Comparison of ENCODE assay signal across 9 mouse cellular contexts in genomic region chr11:98767713-98768112, GRCm38 (mm10). TPM values are rescaled to one million over a fixed set of nuclear protein-coding genes. Genes with fewer than 3 reads are reported as not detected.
A peak's percentile ranks its signal among the peaks of the same experiment; 100 is the strongest.
DNase-seq lines count a peak whose midpoint lies in the region; ATAC-seq and TF ChIP-seq lines count a peak whose summit lies in the region.
"Had no signal": no experiment of that assay in that cellular context is flagged by ENCODE, and none has a peak within 500 bp of the region (broad histone marks: within the 10 kb centered on the region; RNA-seq: fewer than 3 reads in every experiment).

No protein-coding gene starts in this region.

- peaks cover 46% of the 10 kb centered on the region for H3K36me3 ChIP-seq in E14TG2a.4 (ENCODE audit: insufficient read depth, low read length)
- peaks cover 63% of the 10 kb centered on the region for H3K36me3 ChIP-seq in heart, embryonic 13.5 days
- peaks cover 43% of the 10 kb centered on the region for H3K36me3 ChIP-seq in liver, embryonic 13.5 days

- WGBS in heart, embryonic 13.5 days: 30% methylated on average over 4 of the region's 4 CpGs
- WGBS in liver, embryonic 13.5 days (ENCODE audit: insufficient replicate concordance): 9% methylated on average over 4 of the region's 4 CpGs

- peak overlapping the region; percentile 71 for H3K4me2 ChIP-seq in heart, embryonic 13.5 days
- H3K4me2 ChIP-seq in liver, embryonic 13.5 days: peak overlapping the region; percentile 88

- peaks cover 88% of the 10 kb centered on the region for H3K4me1 ChIP-seq in E14TG2a.4 (replicated peaks; ENCODE audit: low read depth, low read length)
- H3K4me1 ChIP-seq in heart, embryonic 13.5 days: peaks cover 91% of the 10 kb centered on the region
- H3K4me1 ChIP-seq in liver, embryonic 13.5 days (replicated peaks): peaks cover 94% of the 10 kb centered on the region

- H3K27me3 ChIP-seq in E14TG2a.4 (ENCODE audit: insufficient read depth, low read length): peaks cover 12% of the 10 kb centered on the region
- no peaks in the 10 kb centered on the region for H3K27me3 ChIP-seq in heart, embryonic 13.5 days (replicated peaks)
- no peaks in the 10 kb centered on the region for H3K27me3 ChIP-seq in liver, embryonic 13.5 days

- DNase-seq in gastrocnemius, adult 2 months: peak; percentile 37
- DNase-seq in gastrocnemius, adult 18-20 months (ENCODE audit: low spot score): no peak
- DNase-seq in liver, embryonic 13.5 days: no peak
- DNase-seq in spleen, adult 18-20 months: no peak
- no peak for DNase-seq in adrenal gland, postnatal 36 days
- no peak for DNase-seq in gastrocnemius, postnatal 25 days
- DNase-seq: adrenal gland, postnatal 25 days had no signal

- peak overlapping the region; percentile 83 for H3K9ac ChIP-seq in heart, embryonic 13.5 days
- H3K9ac ChIP-seq in liver, embryonic 13.5 days: peak overlapping the region; percentile 79

- no peak for TF ChIP-seq CTCF in gastrocnemius, adult 2 months (IDR thresholded peaks at IDR 0.05)
- no peak for TF ChIP-seq CTCF in E14TG2a.4 (conservative IDR thresholded peaks at IDR 0.05; ENCODE audit: low read length)

- H3K9me3 ChIP-seq in E14TG2a.4 (ENCODE audit: low read length): no peaks in the 10 kb centered on the region
- no peaks in the 10 kb centered on the region for H3K9me3 ChIP-seq in heart, embryonic 13.5 days
- H3K9me3 ChIP-seq in liver, embryonic 13.5 days (replicated peaks): no peaks in the 10 kb centered on the region

- peak overlapping the region; percentile 87 for H3K4me3 ChIP-seq in gastrocnemius, adult 2 months
- peak overlapping the region; percentile 45 for H3K4me3 ChIP-seq in E14TG2a.4 (replicated peaks; ENCODE audit: low read length)
- peak overlapping the region; percentile 38 for H3K4me3 ChIP-seq in heart, embryonic 13.5 days
- H3K4me3 ChIP-seq in liver, embryonic 13.5 days (replicated peaks): peak overlapping the region; percentile 59

- intact Hi-C loops in gastrocnemius, adult 2 months (cut with DNase I): loop anchor here (2.0 kb wide), 1 partner anchor 19 kb away; no protein-coding TSS in a partner anchor

- peak overlapping the region; percentile 100 for H3K27ac ChIP-seq in gastrocnemius, adult 2 months
- H3K27ac ChIP-seq in heart, embryonic 13.5 days (replicated peaks): peak overlapping the region; percentile 95
- peak overlapping the region; percentile 95 for H3K27ac ChIP-seq in liver, embryonic 13.5 days

- no peak for ATAC-seq in heart, embryonic 13.5 days (ENCODE audit: extremely low read depth, insufficient number of reproducible peaks, low FRiP score, low TSS enrichment)
- no peak for ATAC-seq in liver, embryonic 13.5 days (ENCODE audit: low read depth)

RNA-seq across cellular contexts. Expression of gene Nr1d1, which starts 7.4 kb away (rescaled TPM):
- total RNA-seq in gastrocnemius, adult 2 months (2021): 100 to 1,000 TPM in 1 of 2 experiments, 10 to 100 TPM in 1; 56.3 to 152 TPM
- total RNA-seq in gastrocnemius, adult 18-20 months (2021): 100 to 1,000 TPM in 1 of 2 experiments, 10 to 100 TPM in 1; 74.0 to 126 TPM
- 5.9 and 6.4 TPM in 2 replicates for polyA plus RNA-seq in heart, embryonic 13.5 days (2015; fragmentation: Nextera tagmentation; extraction: Ambion mirVana)
- 0.59 and 1.0 TPM in 2 replicates for polyA plus RNA-seq in liver, embryonic 13.5 days (2015; fragmentation: Nextera tagmentation; extraction: Ambion mirVana)
- 100 to 1,000 TPM; 116 to 171 TPM for total RNA-seq in adrenal gland, postnatal 36 days (2021)
- 100 to 1,000 TPM in 1 of 2 experiments, 10 to 100 TPM in 1; 98.0 to 119 TPM for total RNA-seq in gastrocnemius, postnatal 25 days (2021)

RNA-seq across cellular contexts. Expression of gene Thra, which starts 27.3 kb away (rescaled TPM):
- total RNA-seq in gastrocnemius, adult 2 months (2021): 10 to 100 TPM; 78.8 to 96.8 TPM
- total RNA-seq in gastrocnemius, adult 18-20 months (2021): 10 to 100 TPM; 78.3 to 85.2 TPM
- 30.0 and 32.0 TPM in 2 replicates for polyA plus RNA-seq in heart, embryonic 13.5 days (2015; fragmentation: Nextera tagmentation; extraction: Ambion mirVana)
- polyA plus RNA-seq in liver, embryonic 13.5 days (2015; fragmentation: Nextera tagmentation; extraction: Ambion mirVana): 8.8 and 9.8 TPM in 2 replicates
- 10 to 100 TPM; 69.2 to 91.7 TPM for total RNA-seq in adrenal gland, postnatal 36 days (2021)
- 10 to 100 TPM; 75.4 to 89.1 TPM for total RNA-seq in gastrocnemius, postnatal 25 days (2021)

RNA-seq across cellular contexts. Expression of gene Msl1, which starts 27.6 kb away (rescaled TPM):
- 10 to 100 TPM; 51.8 to 69.4 TPM for total RNA-seq in gastrocnemius, adult 2 months (2021)
- 10 to 100 TPM; 50.5 to 56.4 TPM for total RNA-seq in gastrocnemius, adult 18-20 months (2021)
- polyA plus RNA-seq in heart, embryonic 13.5 days (2015; fragmentation: Nextera tagmentation; extraction: Ambion mirVana): 14.6 and 15.7 TPM in 2 replicates
- 6.8 and 6.9 TPM in 2 replicates for polyA plus RNA-seq in liver, embryonic 13.5 days (2015; fragmentation: Nextera tagmentation; extraction: Ambion mirVana)
- 100 to 1,000 TPM in 1 of 2 experiments, 10 to 100 TPM in 1; 94.2 to 106 TPM for total RNA-seq in adrenal gland, postnatal 36 days (2021)
- total RNA-seq in gastrocnemius, postnatal 25 days (2021): 10 to 100 TPM; 51.3 to 63.6 TPM

RNA-seq across cellular contexts. Expression of gene Casc3, which starts 37.0 kb away (rescaled TPM):
- total RNA-seq in gastrocnemius, adult 2 months (2021): 10 to 100 TPM; 17.4 to 21.9 TPM
- total RNA-seq in gastrocnemius, adult 18-20 months (2021): 10 to 100 TPM; 14.0 to 15.6 TPM
- polyA plus RNA-seq in heart, embryonic 13.5 days (2015; fragmentation: Nextera tagmentation; extraction: Ambion mirVana): 22.3 and 23.1 TPM in 2 replicates
- polyA plus RNA-seq in liver, embryonic 13.5 days (2015; fragmentation: Nextera tagmentation; extraction: Ambion mirVana): 13.3 and 16.1 TPM in 2 replicates
- total RNA-seq in adrenal gland, postnatal 36 days (2021): 10 to 100 TPM; 29.6 to 34.3 TPM
- 10 to 100 TPM; 13.9 to 15.0 TPM for total RNA-seq in gastrocnemius, postnatal 25 days (2021)

RNA-seq across cellular contexts. Expression of gene Med24, which starts 38.5 kb away (rescaled TPM):
- 10 to 100 TPM; 52.0 to 58.4 TPM for total RNA-seq in gastrocnemius, adult 2 months (2021)
- 10 to 100 TPM; 48.1 to 53.3 TPM for total RNA-seq in gastrocnemius, adult 18-20 months (2021)
- polyA plus RNA-seq in heart, embryonic 13.5 days (2015; fragmentation: Nextera tagmentation; extraction: Ambion mirVana): 35.1 and 37.4 TPM in 2 replicates
- polyA plus RNA-seq in liver, embryonic 13.5 days (2015; fragmentation: Nextera tagmentation; extraction: Ambion mirVana): 27.6 and 36.0 TPM in 2 replicates
- total RNA-seq in adrenal gland, postnatal 36 days (2021): 10 to 100 TPM; 46.9 to 52.0 TPM
- 10 to 100 TPM; 42.7 to 46.9 TPM for total RNA-seq in gastrocnemius, postnatal 25 days (2021)
